Mouse (Mus musculus): ENCODE data around the gene Ptpa.
A peak's percentile ranks its signal among the peaks of the same experiment; 100 is the strongest.

Gene Ptpa

GRCm38 (mm10) chr2:30463904-30464330 lies 48.1 kb downstream of the Ptpa start:
- DNase-seq (ENCODE audit: low spot score): peak; percentile 83

- DNase-seq (ENCODE audit: low spot score): no peak
Measured at GRCm38 (mm10) chr2:30464411-30464810, 48.6 kb downstream of the Ptpa start.

GRCm38 (mm10) chr2:30466787-30467186 lies 50.9 kb downstream of the Ptpa start:
- no peak for DNase-seq (ENCODE audit: low spot score)

GRCm38 (mm10) chr2:30469009-30469408 lies 53.2 kb downstream of the Ptpa start:
- no peak for DNase-seq (ENCODE audit: low spot score)

- peak; percentile 82 for DNase-seq (ENCODE audit: low spot score)
Measured at GRCm38 (mm10) chr2:30469796-30470142, 53.9 kb downstream of the Ptpa start.

- peak; percentile 80 for DNase-seq (ENCODE audit: low spot score)
Measured at GRCm38 (mm10) chr2:30470143-30470946, 54.5 kb downstream of the Ptpa start.

DNA sequence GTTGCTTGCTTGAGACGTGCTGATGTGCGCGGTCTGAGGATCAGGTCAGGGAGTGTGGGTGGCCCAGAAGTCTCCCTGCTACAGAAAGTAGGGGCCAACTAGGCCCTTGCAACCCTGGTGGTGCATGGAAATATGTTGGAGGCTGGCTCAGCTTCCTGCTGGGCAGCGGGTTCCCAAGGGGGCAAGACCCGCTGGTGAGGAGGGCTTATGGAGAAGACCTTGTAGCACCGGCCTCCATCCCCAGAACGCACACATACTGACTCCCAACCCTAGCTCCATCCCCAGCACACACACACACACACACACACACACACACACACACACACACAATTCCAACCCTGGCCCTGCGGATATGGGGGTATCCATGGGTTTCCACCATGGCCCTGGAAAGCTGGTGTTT lies 55.2 kb downstream of the Ptpa start:
- no peak for DNase-seq (ENCODE audit: low spot score)

- DNase-seq (ENCODE audit: low spot score): peak; percentile 91
Measured at GRCm38 (mm10) chr2:30471795-30472720, 56.2 kb downstream of the Ptpa start.

DNA sequence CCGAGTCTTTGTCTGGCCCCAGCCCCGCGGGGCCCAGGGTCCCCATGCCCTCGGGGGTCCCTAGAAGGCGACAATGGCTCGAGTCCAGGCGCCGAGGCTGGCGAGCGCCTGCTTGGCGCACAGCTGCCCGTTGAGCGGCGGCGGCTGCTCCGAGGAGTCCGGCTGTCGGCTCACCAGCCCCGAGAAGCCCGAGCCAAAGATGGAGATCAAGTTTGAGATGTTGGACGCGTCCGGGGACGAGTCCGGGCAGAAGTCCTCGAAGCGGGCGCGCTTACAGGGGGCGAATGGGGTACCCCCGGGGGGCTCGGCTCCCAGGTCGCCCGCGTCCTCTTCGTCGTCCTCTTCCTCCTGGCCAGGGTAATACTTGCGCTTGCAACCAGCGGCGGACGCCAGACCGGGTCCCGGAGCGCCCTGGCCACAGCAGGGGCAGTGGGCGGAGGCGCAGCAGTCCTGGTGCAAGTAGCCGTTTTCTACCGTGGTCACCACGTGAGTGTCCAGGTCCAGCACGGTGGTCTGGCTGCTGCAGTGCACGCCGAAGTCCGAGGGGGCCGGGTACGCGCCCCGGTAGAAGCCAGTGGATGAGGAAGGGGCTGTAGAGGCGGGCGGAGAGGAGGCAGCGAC lies 57.0 kb downstream of the Ptpa start:
- DNase-seq (ENCODE audit: low spot score): peak; percentile 51

GRCm38 (mm10) chr2:30473431-30474031 lies 57.7 kb downstream of the Ptpa start:
- no peak for DNase-seq (ENCODE audit: low spot score)

- DNase-seq (ENCODE audit: low spot score): peak; percentile 96
Measured at GRCm38 (mm10) chr2:30474039-30474438, 58.2 kb downstream of the Ptpa start, which contains the start of gene Ier5l. Gene Ier5l, minus strand, starts transcription at chr2:30474219.

- no peak for DNase-seq (ENCODE audit: low spot score)
Measured at GRCm38 (mm10) chr2:30474776-30475175, 58.9 kb downstream of the Ptpa start.

DNA sequence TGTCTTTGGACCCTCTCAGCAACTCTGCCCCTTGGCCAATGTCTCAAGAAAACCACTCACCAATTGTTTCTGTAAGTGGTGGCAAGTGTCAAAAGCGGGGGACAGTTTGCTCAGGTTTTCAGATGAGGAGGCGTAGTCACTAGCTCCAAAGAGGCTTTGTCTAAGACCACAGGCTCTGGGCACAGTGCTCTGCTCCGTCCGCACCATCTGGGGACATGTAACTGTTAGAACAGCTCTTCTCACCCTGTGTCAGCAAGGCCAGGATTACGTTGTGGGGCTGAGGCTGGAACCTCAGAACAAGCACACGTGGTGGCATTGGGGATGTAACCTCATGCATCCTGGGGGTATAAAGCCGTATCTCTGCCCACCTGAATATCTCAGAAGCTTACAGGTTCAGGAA lies 59.6 kb downstream of the Ptpa start:
- no peak for DNase-seq (ENCODE audit: low spot score)

- DNase-seq (ENCODE audit: low spot score): no peak
Measured at GRCm38 (mm10) chr2:30476241-30476640, 60.4 kb downstream of the Ptpa start.

DNA sequence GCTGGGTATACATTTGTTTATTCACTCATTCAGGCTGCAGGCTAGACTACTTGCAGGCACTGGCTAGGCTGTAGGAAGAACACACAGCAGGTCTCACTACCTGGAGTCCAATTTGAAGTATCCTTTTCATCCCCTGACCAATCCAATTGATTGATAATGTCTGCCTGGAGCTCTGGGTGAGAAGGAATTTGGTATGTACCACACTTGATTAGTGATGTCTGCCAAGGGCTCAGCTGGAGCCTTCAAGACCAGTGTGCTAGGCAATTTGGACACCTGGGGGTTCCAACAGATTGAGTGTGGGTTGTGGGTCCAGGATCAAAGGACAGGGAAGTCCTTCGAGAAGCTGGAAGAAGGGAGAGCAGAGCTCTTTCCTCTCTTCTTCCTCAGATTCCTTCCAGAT lies 62.7 kb downstream of the Ptpa start:
- no peak for DNase-seq (ENCODE audit: low spot score)

- no peak for DNase-seq (ENCODE audit: low spot score)
Measured at GRCm38 (mm10) chr2:30487597-30487996, 71.8 kb downstream of the Ptpa start.

GRCm38 (mm10) chr2:30490384-30490783 lies 74.5 kb downstream of the Ptpa start:
- DNase-seq (ENCODE audit: low spot score): no peak

DNA sequence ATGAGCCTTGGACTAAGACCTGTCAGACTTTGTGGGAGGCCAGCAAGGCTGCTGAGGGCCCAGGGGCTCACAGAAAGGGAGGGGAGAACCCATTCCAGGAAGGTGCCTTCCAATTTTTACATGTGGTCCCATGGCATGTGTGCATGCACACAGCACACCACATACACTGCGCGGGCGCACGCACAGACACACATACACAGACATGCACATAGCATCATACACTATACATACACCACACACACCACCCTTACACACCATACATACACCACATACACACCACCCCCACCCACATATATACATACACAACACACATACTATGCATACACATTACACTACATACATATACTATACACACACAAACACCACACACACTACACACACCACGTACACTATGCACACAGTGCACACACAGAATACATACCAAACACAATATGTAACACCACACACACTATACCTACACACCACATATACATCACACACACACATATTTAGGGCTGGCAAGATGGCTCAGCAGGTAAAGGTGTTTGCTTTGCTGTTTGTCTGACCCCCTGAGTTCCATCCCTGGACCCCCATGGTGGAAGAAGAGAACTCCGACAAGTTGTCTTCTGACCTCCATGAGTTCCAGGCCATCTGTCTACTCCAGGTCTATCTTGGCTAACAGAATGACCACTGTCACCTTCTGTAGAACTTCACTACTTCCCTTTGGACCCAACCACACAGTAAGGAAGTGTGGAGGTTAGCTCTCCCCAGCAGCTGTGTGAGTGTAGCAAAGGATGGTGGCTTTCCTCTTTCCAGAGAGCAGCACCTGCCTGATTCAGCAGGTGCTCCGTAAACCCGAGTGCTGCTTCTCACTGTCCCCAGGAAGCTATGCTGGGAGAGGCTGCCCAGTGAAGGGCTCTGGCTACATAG lies 79.4 kb downstream of the Ptpa start:
- no peak for DNase-seq (ENCODE audit: low spot score)

- DNase-seq (ENCODE audit: low spot score): peak; percentile 72
Measured at GRCm38 (mm10) chr2:30495909-30496861, 80.3 kb downstream of the Ptpa start.
